Mouse (Mus musculus): ENCODE results near the gene D630039A03Rik. TPM values are rescaled to one million over a fixed set of nuclear protein-coding genes. Genes with fewer than 3 reads are reported as not detected.

The D630039A03Rik gene
- polyA plus RNA-seq, 1 experiment from 2014 or later = not detected

Other genes with a start within 250 kb of the D630039A03Rik start
- 15.5 and 16.9 TPM in 2 replicates for gene Akap2, start 198.6 kb downstream of the D630039A03Rik start, polyA plus RNA-seq (2014; fragmentation: Nextera tagmentation; extraction: Ambion mirVana)
- 392 and 414 TPM in 2 replicates for gene Txn1, start 40.1 kb upstream of the D630039A03Rik start, polyA plus RNA-seq (2014; fragmentation: Nextera tagmentation; extraction: Ambion mirVana)
- gene Txndc8, start 92.8 kb upstream of the D630039A03Rik start, polyA plus RNA-seq (2014; fragmentation: Nextera tagmentation; extraction: Ambion mirVana) = not detected in 2 replicates